Mouse (Mus musculus): ENCODE measurements around the gene Parp1.

GRCm38 (mm10) chr1:180561187-180561586, 7.5 kb upstream of the Parp1 start:
- no peak for TF ChIP-seq CTCF (IDR thresholded peaks at IDR 0.05; ENCODE audit: low read depth, low read length)
- TF ChIP-seq POLR2A (IDR thresholded peaks at IDR 0.05; ENCODE audit: insufficient read depth, low read length), result no peak

Data from ES-Bruce4 (cell line).